Mouse (Mus musculus) cerebellum, adult (tissue): ENCODE measurements around the gene B3gat1.

Source experiments
- ATAC-seq: cut with Nextera tagmentation; 2 replicates; pipeline ENCODE4 v1.9.2; 2017; ENCODE audit warnings: mild to moderate bottlenecking, moderate library complexity, mixed read lengths; ENCODE audit not compliant: insufficient number of reproducible peaks, low FRiP score, low TSS enrichment

The B3gat1 gene

GRCm38 (mm10) chr9:26733206-26733891, at the start of gene B3gat1:
B3gat1 (plus strand) TSS chr9:26733728.
- ATAC-seq = 0 out of 2 replicates have a peak, but pooled peaks have one; percentile 27

- ATAC-seq = no peak
Measured at GRCm38 (mm10) chr9:26689171-26689570, 44.4 kb upstream of the B3gat1 start.

GRCm38 (mm10) chr9:26689956-26690698, 43.4 kb upstream of the B3gat1 start:
- no peak for ATAC-seq

GRCm38 (mm10) chr9:26692641-26693040, 40.9 kb upstream of the B3gat1 start:
- no peak for ATAC-seq

- no peak for ATAC-seq
Measured at GRCm38 (mm10) chr9:26694656-26695055, 38.9 kb upstream of the B3gat1 start.

GRCm38 (mm10) chr9:26695178-26695577, 38.4 kb upstream of the B3gat1 start:
- ATAC-seq = no peak

- ATAC-seq = no peak
Measured at GRCm38 (mm10) chr9:26698286-26698685, 35.2 kb upstream of the B3gat1 start.

- 0 out of 2 replicates have a peak, but pooled peaks have one; percentile 36 for ATAC-seq
Measured at GRCm38 (mm10) chr9:26700329-26700728, 33.2 kb upstream of the B3gat1 start.

- no peak for ATAC-seq
Measured at GRCm38 (mm10) chr9:26718388-26718787, 15.1 kb upstream of the B3gat1 start.

- no peak for ATAC-seq
Measured at GRCm38 (mm10) chr9:26721771-26722170, 11.8 kb upstream of the B3gat1 start.

GRCm38 (mm10) chr9:26725709-26726108, 7.8 kb upstream of the B3gat1 start:
- no peak for ATAC-seq

- ATAC-seq = no peak
Measured at GRCm38 (mm10) chr9:26727445-26727844, 6.1 kb upstream of the B3gat1 start.

GRCm38 (mm10) chr9:26728556-26728955, 5.0 kb upstream of the B3gat1 start:
- no peak for ATAC-seq

GRCm38 (mm10) chr9:26733986-26734385, 458 bp downstream of the B3gat1 start:
- no peak for ATAC-seq

- no peak for ATAC-seq
Measured at GRCm38 (mm10) chr9:26737116-26737515, 3.6 kb downstream of the B3gat1 start.

GRCm38 (mm10) chr9:26742817-26743216, 9.3 kb downstream of the B3gat1 start:
- ATAC-seq = no peak

- no peak for ATAC-seq
Measured at GRCm38 (mm10) chr9:26747121-26747520, 13.6 kb downstream of the B3gat1 start.

GRCm38 (mm10) chr9:26748893-26749292, 15.4 kb downstream of the B3gat1 start:
- ATAC-seq = no peak

GRCm38 (mm10) chr9:26760081-26760480, 26.6 kb downstream of the B3gat1 start:
- ATAC-seq = peak; percentile 76

GRCm38 (mm10) chr9:26760576-26760975, 27.0 kb downstream of the B3gat1 start:
- no peak for ATAC-seq

- 0 out of 2 replicates have a peak, but pooled peaks have one; percentile 33 for ATAC-seq
Measured at GRCm38 (mm10) chr9:26762477-26762876, 28.9 kb downstream of the B3gat1 start.

- ATAC-seq = no peak
Measured at GRCm38 (mm10) chr9:26768181-26768580, 34.7 kb downstream of the B3gat1 start.
